Mouse (Mus musculus) liver, adult 2 months (tissue): ENCODE measurements around the gene Rilpl1. TPM values are rescaled to one million over a fixed set of nuclear protein-coding genes. Genes with fewer than 3 reads are reported as not detected.

Experiments used
- DNase-seq: peaks from one replicate; pipeline ENCODE4 v3.0.0-alpha.2; 2011; ENCODE audit warnings: low read depth, low spot score; ENCODE audit errors: extremely low read depth
- H3K27ac ChIP-seq: fragments of 200-500 bp; replicated peaks from 2 replicates; pipeline ENCODE4 v1.5.1; 2012; ENCODE audit warnings: low read depth, mild to moderate bottlenecking, control low read depth, inconsistent platforms, low read length; ENCODE audit not compliant: insufficient read depth
- H3K27me3 ChIP-seq: fragments of 200-500 bp; 2 replicates; pipeline ENCODE4 v1.6.1; 2012; ENCODE audit warnings: mild to moderate bottlenecking, moderate library complexity, low read length, inconsistent platforms; ENCODE audit not compliant: control insufficient read depth, insufficient read depth
- H3K36me3 ChIP-seq: fragments of 200-500 bp; 2 replicates; pipeline ENCODE4 v1.6.1; 2012; ENCODE audit warnings: low read length, inconsistent platforms; ENCODE audit not compliant: control insufficient read depth, insufficient read depth
- H3K4me1 ChIP-seq: fragments of 200-500 bp; 2 replicates; pipeline ENCODE4 v1.6.1; 2011; ENCODE audit warnings: low read length; ENCODE audit not compliant: control insufficient read depth, insufficient read depth
- H3K4me3 ChIP-seq: fragments of 200-500 bp; 2 replicates; pipeline ENCODE4 v1.5.1; 2011; ENCODE audit warnings: low read depth, mild to moderate bottlenecking, control low read depth, low read length, moderate library complexity; ENCODE audit not compliant: insufficient read depth
- H3K79me2 ChIP-seq: fragments of 200-500 bp; 2 replicates; pipeline ENCODE4 v1.6.1; 2012; ENCODE audit warnings: inconsistent platforms, mild to moderate bottlenecking, low read length, moderate library complexity; ENCODE audit not compliant: control insufficient read depth, insufficient read depth
- H3K9ac ChIP-seq: fragments of 200-500 bp; 2 replicates; pipeline ENCODE4 v1.6.1; 2012; ENCODE audit warnings: low read depth, mild to moderate bottlenecking, control low read depth, inconsistent platforms, low read length
- CTCF ChIP-seq: fragments of 200-500 bp; IDR thresholded peaks from 2 replicates; pipeline ENCODE4 v1.5.1; 2011; ENCODE audit warnings: low read depth, low read length, control low read depth
- POLR2A ChIP-seq: fragments of 200-500 bp; IDR thresholded peaks from 2 replicates; pipeline ENCODE4 v1.6.1; 2011; ENCODE audit warnings: low read length, control low read depth; ENCODE audit not compliant: insufficient read depth; ENCODE audit errors: extremely low read depth
- whole genome bisulfite sequencing: fragments of 180-500 bp; shearing (Covaris S2); methylation state at CpG from one replicate; pipeline ENCODE4 v1.1.7; 2018; 5-methylcytosine and 5-hydroxymethylcytosine counted together
- polyA plus RNA-seq: library from polyadenylated mRNA; depleted of rRNA; stranded (reverse); fragments of >200 nt; gene quantifications from 2 replicates; pipeline ENCODE4 v1.2.3, GENCODE M21; 2012
- total RNA-seq: library from RNA; depleted of rRNA; stranded (reverse); fragments of >200 nt; gene quantifications from 2 replicates; pipeline ENCODE4 v1.2.3, GENCODE M21; 2014

The Rilpl1 gene
- total and polyA plus RNA-seq, 2 experiments: 1.6 to 2.0 TPM

DNA sequence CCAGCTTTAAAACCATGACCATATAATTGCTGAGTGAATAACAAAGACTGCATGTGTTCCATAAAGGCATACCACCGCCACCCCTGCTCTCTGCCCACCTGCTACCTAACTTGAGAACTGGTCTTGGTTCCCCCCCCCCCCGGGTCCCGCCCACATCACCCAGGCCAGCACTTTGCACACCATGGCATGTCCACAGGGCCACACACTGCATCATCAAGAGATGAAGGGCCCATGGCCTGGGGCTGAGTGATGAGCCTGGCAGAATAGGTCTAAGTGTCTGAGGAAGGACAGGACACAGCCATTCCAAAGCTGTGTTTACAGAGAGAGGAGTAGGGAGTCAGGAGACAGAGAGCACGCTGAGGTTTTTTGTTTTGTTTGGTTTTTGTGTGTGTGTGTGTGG, 2.8 kb downstream of the Rilpl1 start:
- TF ChIP-seq POLR2A (no peak), CTCF (no peak)
- Histone ChIP-seq H3K27ac (no peak overlapping the region), H3K36me3 (no peaks in the 10 kb centered on the region), H3K27me3 (no peaks in the 10 kb centered on the region), H3K4me3 (no peak overlapping the region), H3K4me1 (peaks cover 4% of the 10 kb centered on the region; the same call in 1 of the 2 replicates), H3K79me2 (peaks cover 7% of the 10 kb centered on the region; the same call in 1 of the 2 replicates), H3K9ac (no peak overlapping the region)
- DNase-seq: no peak
- WGBS: 73% methylated on average over 4 of the region's 4 CpGs

GRCm38 (mm10) chr5:124524943-124525342, 6.2 kb downstream of the Rilpl1 start:
- Histone ChIP-seq H3K27ac (no peak overlapping the region), H3K79me2 (peaks cover 7% of the 10 kb centered on the region; the same call in 1 of the 2 replicates), H3K36me3 (no peaks in the 10 kb centered on the region), H3K4me3 (no peak overlapping the region), H3K9ac (no peak overlapping the region), H3K27me3 (no peaks in the 10 kb centered on the region), H3K4me1 (no peaks in the 10 kb centered on the region)
- no peak for DNase-seq
- 92% methylated on average over 5 of the region's 5 CpGs for WGBS
- no peak for TF ChIP-seq CTCF
- TF ChIP-seq POLR2A: no peak

DNA sequence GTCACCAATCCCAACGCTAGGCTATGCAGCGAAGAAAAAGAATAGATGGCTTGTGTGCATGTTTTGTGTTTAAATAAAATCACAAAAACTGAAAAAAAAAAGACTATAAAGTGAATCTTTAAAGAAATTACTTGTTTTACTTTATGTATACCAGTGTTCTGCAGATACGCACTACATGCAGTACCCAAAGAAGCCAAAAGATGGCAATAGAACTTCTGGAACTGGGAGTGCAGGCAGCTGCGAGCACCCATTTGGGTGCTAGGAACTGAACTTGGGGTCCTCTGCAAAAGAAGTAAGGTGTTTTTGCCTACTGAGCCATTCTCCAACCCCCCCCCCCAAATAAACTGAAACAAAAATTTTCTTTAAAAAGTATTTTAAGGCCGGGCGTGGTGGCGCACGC, 8.2 kb downstream of the Rilpl1 start:
- DNase-seq: no peak
- TF ChIP-seq POLR2A (no peak), CTCF (no peak)
- Histone ChIP-seq H3K27me3 (no peaks in the 10 kb centered on the region), H3K27ac (no peak overlapping the region), H3K79me2 (peaks cover 7% of the 10 kb centered on the region; the same call in 1 of the 2 replicates), H3K9ac (no peak overlapping the region), H3K4me3 (no peak overlapping the region), H3K4me1 (no peaks in the 10 kb centered on the region), H3K36me3 (no peaks in the 10 kb centered on the region)
- 94% methylated on average over 8 of the region's 8 CpGs for WGBS

DNA sequence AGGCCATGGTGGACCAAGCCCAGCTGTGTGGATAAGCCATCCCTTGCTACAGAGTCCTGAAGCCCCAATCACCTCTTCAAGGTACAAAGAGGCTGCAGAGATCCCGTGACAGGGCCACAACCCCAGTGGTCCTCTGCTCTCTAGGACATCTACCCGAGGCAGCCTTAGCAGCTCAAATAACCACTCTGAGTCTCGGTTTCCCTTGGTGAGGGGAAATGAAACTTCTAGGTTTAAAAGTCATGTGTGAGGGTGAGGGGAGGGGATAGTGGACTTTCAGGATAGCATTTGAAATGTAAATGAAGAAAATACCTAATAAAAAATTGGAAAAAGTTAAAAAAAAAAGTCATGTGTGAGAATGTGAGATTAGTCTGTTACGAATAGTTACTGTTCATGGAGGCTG, 9.6 kb downstream of the Rilpl1 start:
- WGBS: 82% methylated on average over 4 of the region's 4 CpGs
- H3K9ac ChIP-seq: no peak overlapping the region

DNA sequence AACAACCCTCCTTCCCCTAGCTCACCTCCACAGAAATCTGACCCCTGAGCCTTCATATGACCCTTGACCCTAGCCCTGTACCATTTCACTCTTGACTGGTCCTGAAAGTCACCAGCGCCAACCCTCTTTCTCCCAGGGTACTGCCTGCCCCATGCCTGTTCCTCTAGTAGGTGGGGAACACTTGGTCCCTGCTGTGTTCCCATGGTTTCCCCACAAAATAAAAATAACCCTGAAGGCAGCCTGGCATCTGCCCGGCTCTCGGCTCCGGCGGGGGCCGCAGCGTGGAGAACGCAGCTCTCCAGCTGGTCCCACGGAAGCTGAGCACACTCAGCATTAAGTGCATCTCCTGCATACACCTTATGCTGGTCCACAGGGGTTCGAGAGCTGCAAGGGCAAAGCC, 12.5 kb downstream of the Rilpl1 start:
- 94% methylated on average over 10 of the region's 10 CpGs for WGBS
- no peak for TF ChIP-seq CTCF
- TF ChIP-seq POLR2A: no peak
- Histone ChIP-seq H3K27me3 (no peaks in the 10 kb centered on the region), H3K4me1 (no peaks in the 10 kb centered on the region), H3K4me3 (no peak overlapping the region), H3K27ac (no peak overlapping the region), H3K9ac (no peak overlapping the region), H3K79me2 (peaks cover 2% of the 10 kb centered on the region; the same call in 1 of the 2 replicates), H3K36me3 (no peaks in the 10 kb centered on the region)
- DNase-seq: no peak

More for the DNA sequence above, 9.6 kb downstream of the Rilpl1 start:
- H3K4me1 ChIP-seq: no peaks in the 10 kb centered on the region
- H3K79me2 ChIP-seq: peaks cover 7% of the 10 kb centered on the region; the same call in 1 of the 2 replicates
- TF ChIP-seq CTCF: no peak
- TF ChIP-seq POLR2A: no peak
- no peaks in the 10 kb centered on the region for H3K27me3 ChIP-seq
- H3K27ac ChIP-seq: no peak overlapping the region
- H3K36me3 ChIP-seq: no peaks in the 10 kb centered on the region
- no peak for DNase-seq
- no peak overlapping the region for H3K4me3 ChIP-seq

DNA sequence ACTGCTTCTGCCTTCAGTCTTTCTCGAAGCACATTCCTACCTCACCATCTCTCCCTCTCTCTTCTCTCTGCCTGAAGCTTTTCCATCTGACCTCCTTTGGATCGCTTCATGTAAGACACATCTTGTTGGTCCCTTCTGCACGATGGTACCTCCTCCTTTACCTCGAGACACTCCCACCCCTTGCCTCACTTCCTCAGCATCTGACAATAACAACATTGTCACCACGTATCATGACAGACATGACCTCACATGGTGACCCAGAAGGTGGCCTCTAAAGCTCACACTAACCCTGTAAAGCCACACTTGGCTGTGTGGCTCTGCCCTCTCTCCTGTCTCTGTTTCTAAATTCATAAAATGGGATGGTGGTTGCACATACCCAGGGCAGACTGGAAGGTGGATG, 15.4 kb downstream of the Rilpl1 start:
- no peak for TF ChIP-seq CTCF
- no peak for TF ChIP-seq POLR2A
- no peak for DNase-seq
- H3K4me1 ChIP-seq: no peaks in the 10 kb centered on the region
- H3K27ac ChIP-seq: no peak overlapping the region
- WGBS: 84% methylated on average over 5 of the region's 5 CpGs
- no peak overlapping the region for H3K4me3 ChIP-seq
- no peak overlapping the region for H3K9ac ChIP-seq
- no peaks in the 10 kb centered on the region for H3K79me2 ChIP-seq
- H3K36me3 ChIP-seq: no peaks in the 10 kb centered on the region
- no peaks in the 10 kb centered on the region for H3K27me3 ChIP-seq
